Mouse (Mus musculus): ENCODE measurements around the gene Peli3. TPM values are rescaled to one million over a fixed set of nuclear protein-coding genes. Genes with fewer than 3 reads are reported as not detected.

The Peli3 gene
- total RNA-seq, 2 experiments from 2014 or later = 19.5 to 24.4 TPM

- no peak for DNase-seq
Measured at GRCm38 (mm10) chr19:4909376-4909775, 33.6 kb downstream of the Peli3 start.

GRCm38 (mm10) chr19:4908107-4908506 lies 34.8 kb downstream of the Peli3 start:
- no peak for DNase-seq

GRCm38 (mm10) chr19:4905979-4906794 lies 36.7 kb downstream of the Peli3 start, which contains the start of gene Bbs1:
Bbs1 (minus strand) TSS chr19:4906628.
- DNase-seq = peak; percentile 79 to 81

- no peak for DNase-seq
Measured at GRCm38 (mm10) chr19:4899888-4900287, 43.0 kb downstream of the Peli3 start.

GRCm38 (mm10) chr19:4898972-4899371 lies 44.0 kb downstream of the Peli3 start:
- no peak for DNase-seq

- DNase-seq = no peak
Measured at GRCm38 (mm10) chr19:4896780-4897520, 46.0 kb downstream of the Peli3 start.

- DNase-seq = no peak
Measured at GRCm38 (mm10) chr19:4891798-4892197, 51.1 kb downstream of the Peli3 start.

- DNase-seq = no peak
Measured at GRCm38 (mm10) chr19:4889791-4890190, 53.1 kb downstream of the Peli3 start.

GRCm38 (mm10) chr19:4883961-4884360 lies 59.0 kb downstream of the Peli3 start:
- no peak for DNase-seq

Other genes with a start within 250 kb of the Peli3 start
- 1 to 10 TPM; 1.4 to 1.7 TPM for gene Gm960, start 244.5 kb downstream of the Peli3 start, total RNA-seq (2021)
- gene Sptbn2, start 232.0 kb downstream of the Peli3 start, total RNA-seq (2021) = 100 to 1,000 TPM; 575 to 585 TPM
- 10 to 100 TPM; 17.4 to 20.2 TPM for gene Rbm4b, start 186.6 kb downstream of the Peli3 start, total RNA-seq (2021)
- 10 to 100 TPM; 88.2 to 89.6 TPM for gene Rbm4, start 149.2 kb downstream of the Peli3 start, total RNA-seq (2021)
- 10 to 100 TPM; 17.3 to 19.8 TPM for gene Gm21992, start 131.5 kb downstream of the Peli3 start, total RNA-seq (2021)
- 10 to 100 TPM; 56.3 to 62.7 TPM for gene Rbm14, start 131.5 kb downstream of the Peli3 start, total RNA-seq (2021)
- 10 to 100 TPM; 36.6 to 37.1 TPM for gene Ccs, start 103.8 kb downstream of the Peli3 start, total RNA-seq (2021)
- gene Ccdc87, start 103.8 kb downstream of the Peli3 start, total RNA-seq (2021) = 1 to 10 TPM; 1.6 to 2.0 TPM
- 100 to 1,000 TPM; 102 to 112 TPM for gene Ctsf, start 88.0 kb downstream of the Peli3 start, total RNA-seq (2021)
- 1 to 10 TPM in 1 of 2 experiments, under 1 TPM in 1; 0.87 to 1.4 TPM for gene Actn3, start 65.2 kb downstream of the Peli3 start, total RNA-seq (2021)
- 10 to 100 TPM; 26.4 to 27.1 TPM for gene Zdhhc24, start 64.5 kb downstream of the Peli3 start, total RNA-seq (2021)
- 10 to 100 TPM; 38.3 to 41.7 TPM for gene Bbs1, start 36.5 kb downstream of the Peli3 start, total RNA-seq (2021)
- 10 to 100 TPM; 39.0 to 41.6 TPM for gene Dpp3, start 14.8 kb downstream of the Peli3 start, total RNA-seq (2021)
- 10 to 100 TPM; 56.7 to 61.6 TPM for gene Mrpl11, start 19.0 kb upstream of the Peli3 start, total RNA-seq (2021)
- gene Npas4, start 47.2 kb upstream of the Peli3 start, total RNA-seq (2021) = 1 to 10 TPM; 4.8 to 6.4 TPM
- 10 to 100 TPM; 15.2 to 15.3 TPM for gene Slc29a2, start 80.7 kb upstream of the Peli3 start, total RNA-seq (2021)
- gene B4gat1, start 95.7 kb upstream of the Peli3 start, total RNA-seq (2021) = 100 to 1,000 TPM; 110 to 126 TPM
- 1 to 10 TPM; 4.5 to 5.0 TPM for gene AC124502.3, start 95.8 kb upstream of the Peli3 start, total RNA-seq (2021)
- gene Brms1, start 98.2 kb upstream of the Peli3 start, total RNA-seq (2021) = 10 to 100 TPM; 20.2 to 20.8 TPM
- gene Rin1, start 107.4 kb upstream of the Peli3 start, total RNA-seq (2021) = 100 to 1,000 TPM; 111 to 113 TPM
- gene Cd248, start 125.0 kb upstream of the Peli3 start, total RNA-seq (2021) = 1 to 10 TPM; 2.4 to 3.9 TPM
- gene Tmem151a, start 142.4 kb upstream of the Peli3 start, total RNA-seq (2021) = 100 to 1,000 TPM; 116 to 117 TPM
- 10 to 100 TPM; 21.1 to 21.5 TPM for gene Yif1a, start 145.4 kb upstream of the Peli3 start, total RNA-seq (2021)
- 100 to 1,000 TPM; 673 to 729 TPM for gene Cnih2, start 155.4 kb upstream of the Peli3 start, total RNA-seq (2021)
- gene Rab1b, start 163.9 kb upstream of the Peli3 start, total RNA-seq (2021) = 100 to 1,000 TPM; 162 to 163 TPM
- gene Klc2, start 175.4 kb upstream of the Peli3 start, total RNA-seq (2021) = 100 to 1,000 TPM; 224 to 226 TPM